Mouse (Mus musculus): Measurements from ENCODE around the gene Gm6465. TPM values are rescaled to one million over a fixed set of nuclear protein-coding genes. Genes with fewer than 3 reads are reported as not detected.
"Not testable (repeated sequence)": the region's sequence is repeated elsewhere in the genome, so short reads cannot be mapped to it uniquely, and the experiment has no call there.

The Gm6465 gene
- polyA plus RNA-seq (2021) = not detected

GRCm38 (mm10) chr5:11845239-11845638, at the start of gene Gm6465:
TSS of gene Gm6465 (plus strand) at chr5:11845539.
- ATAC-seq; CTCF ChIA-PET; in situ Hi-C loops (cut with MboI; ENCODE audit: low pct_unique_long_range_greater_than_20kb); POLR2A ChIA-PET; H3K27me3 ChIP-seq; DNase-seq (ENCODE audit: low read depth, low spot score): not testable (repeated sequence)

- POLR2A ChIA-PET; H3K27me3 ChIP-seq; CTCF ChIA-PET; DNase-seq (ENCODE audit: low read depth, low spot score); in situ Hi-C loops (cut with MboI; ENCODE audit: low pct_unique_long_range_greater_than_20kb); ATAC-seq: not testable (repeated sequence)
Observed at GRCm38 (mm10) chr5:11845824-11846223, 485 bp downstream of the Gm6465 start.

GRCm38 (mm10) chr5:11857909-11858308, 12.6 kb downstream of the Gm6465 start:
- DNase-seq (ENCODE audit: low read depth, low spot score); in situ Hi-C loops (cut with MboI; ENCODE audit: low pct_unique_long_range_greater_than_20kb); CTCF ChIA-PET; ATAC-seq; H3K27me3 ChIP-seq; POLR2A ChIA-PET: not testable (repeated sequence)

Other genes with a start within 250 kb of the Gm6465 start
- gene Gm8922, start 163.6 kb upstream of the Gm6465 start, polyA plus RNA-seq (2021) = not detected
- not detected for gene Gm8926, start 75.0 kb upstream of the Gm6465 start, polyA plus RNA-seq (2021)
- not detected for gene 4933402N22Rik, start 72.5 kb downstream of the Gm6465 start, polyA plus RNA-seq (2021)